Mouse (Mus musculus): ENCODE measurements around the gene Gabra5. TPM values are rescaled to one million over a fixed set of nuclear protein-coding genes. Genes with fewer than 3 reads are reported as not detected.

Gene Gabra5
- under 1 TPM; 0.35 to 0.65 (median 0.47) TPM for total RNA-seq (2022)

- no peak for DNase-seq
Observed at GRCm38 (mm10) chr7:57509681-57510141, at the start of gene Gabra5. Gene Gabra5 (minus strand): TSS chr7:57510059.

GRCm38 (mm10) chr7:57538565-57538964 is 28.7 kb upstream of the Gabra5 start:
- no peak for DNase-seq

- no peak for DNase-seq
Observed at GRCm38 (mm10) chr7:57532676-57533075, 22.8 kb upstream of the Gabra5 start.

- no peak for DNase-seq
Observed at GRCm38 (mm10) chr7:57529954-57530353, 20.1 kb upstream of the Gabra5 start.

GRCm38 (mm10) chr7:57529451-57529850 is 19.6 kb upstream of the Gabra5 start:
- no peak for DNase-seq

GRCm38 (mm10) chr7:57512955-57513354 is 3.1 kb upstream of the Gabra5 start:
- DNase-seq: no peak

GRCm38 (mm10) chr7:57508860-57509632 is 813 bp downstream of the Gabra5 start:
- no peak for DNase-seq

GRCm38 (mm10) chr7:57502809-57503208 is 7.0 kb downstream of the Gabra5 start:
- no peak for DNase-seq

- no peak for DNase-seq
Observed at GRCm38 (mm10) chr7:57491795-57492194, 18.1 kb downstream of the Gabra5 start.

GRCm38 (mm10) chr7:57486907-57487306 is 23.0 kb downstream of the Gabra5 start:
- no peak for DNase-seq

- DNase-seq: no peak
Observed at GRCm38 (mm10) chr7:57482896-57483295, 27.0 kb downstream of the Gabra5 start.

- DNase-seq: peak; percentile 30
Observed at GRCm38 (mm10) chr7:57473811-57474525, 35.9 kb downstream of the Gabra5 start.

- DNase-seq: no peak
Observed at GRCm38 (mm10) chr7:57471316-57471715, 38.5 kb downstream of the Gabra5 start.

GRCm38 (mm10) chr7:57460354-57460753 is 49.5 kb downstream of the Gabra5 start:
- DNase-seq: no peak

- DNase-seq: no peak
Observed at GRCm38 (mm10) chr7:57448239-57448638, 61.6 kb downstream of the Gabra5 start.

GRCm38 (mm10) chr7:57422675-57423074 is 87.2 kb downstream of the Gabra5 start:
- no peak for DNase-seq

GRCm38 (mm10) chr7:57421044-57421443 is 88.8 kb downstream of the Gabra5 start:
- DNase-seq: no peak

- no peak for DNase-seq
Observed at GRCm38 (mm10) chr7:57419392-57419791, 90.5 kb downstream of the Gabra5 start, which contains the start of gene Gabrb3. Gene Gabrb3 (plus strand): TSS chr7:57419692.

GRCm38 (mm10) chr7:57412896-57413295 is 97.0 kb downstream of the Gabra5 start:
- DNase-seq: no peak

GRCm38 (mm10) chr7:57411163-57411562 is 98.7 kb downstream of the Gabra5 start:
- DNase-seq: no peak

- DNase-seq: peak; percentile 5
Observed at GRCm38 (mm10) chr7:57393551-57393950, 116.3 kb downstream of the Gabra5 start.

GRCm38 (mm10) chr7:57390046-57390445 is 119.8 kb downstream of the Gabra5 start:
- DNase-seq: no peak

GRCm38 (mm10) chr7:57387341-57387654 is 122.6 kb downstream of the Gabra5 start:
- DNase-seq: no peak

Measured in adrenal gland, adult 8-10 months (tissue).